Mouse (Mus musculus) ES-Bruce4 (cell line): ENCODE results near the gene Lingo2. TPM values are rescaled to one million over a fixed set of nuclear protein-coding genes. Genes with fewer than 3 reads are reported as not detected.

Experiments
- H3K27ac ChIP-seq: 2 replicates; pipeline ENCODE4 v1.5.1; 2012; ENCODE audit warnings: low read length, inconsistent platforms; ENCODE audit not compliant: insufficient read depth
- H3K27me3 ChIP-seq: 2 replicates; pipeline ENCODE4 v1.6.1; 2012; ENCODE audit warnings: mild to moderate bottlenecking, low read length, inconsistent platforms; ENCODE audit not compliant: control insufficient read depth, poor library complexity, insufficient read depth, severe bottlenecking
- H3K36me3 ChIP-seq: 2 replicates; pipeline ENCODE4 v1.6.1; 2012; ENCODE audit warnings: inconsistent platforms, mild to moderate bottlenecking, low read length, moderate library complexity; ENCODE audit not compliant: control insufficient read depth, poor library complexity, insufficient read depth, severe bottlenecking
- H3K4me1 ChIP-seq: one replicate; pipeline ENCODE4 v1.8.1; 2011; ENCODE audit warnings: low read length; ENCODE audit not compliant: control insufficient read depth, insufficient read depth
- H3K4me3 ChIP-seq: 2 replicates; pipeline ENCODE4 v1.5.1; 2011; ENCODE audit warnings: low read depth, mild to moderate bottlenecking, low read length
- H3K9ac ChIP-seq: 2 replicates; pipeline ENCODE4 v1.6.1; 2012; ENCODE audit warnings: low read depth, mild to moderate bottlenecking, inconsistent platforms; ENCODE audit not compliant: poor library complexity, severe bottlenecking
- H3K9me3 ChIP-seq: replicated peaks from 2 replicates; pipeline ENCODE4 v1.6.1; 2012; ENCODE audit warnings: mild to moderate bottlenecking, low read length, inconsistent platforms; ENCODE audit not compliant: control insufficient read depth, poor library complexity, insufficient read depth, severe bottlenecking
- CTCF ChIP-seq: IDR thresholded peaks from one replicate; pipeline ENCODE4 v1.8.1; 2011; ENCODE audit warnings: low read depth, low read length
- EP300 ChIP-seq: IDR thresholded peaks from 2 replicates; pipeline ENCODE4 v1.6.1; 2011; ENCODE audit warnings: low read depth, low read length; ENCODE audit not compliant: insufficient read depth
- POLR2A ChIP-seq: IDR thresholded peaks from one replicate; pipeline ENCODE4 v1.8.1; 2011; ENCODE audit warnings: low read length; ENCODE audit not compliant: insufficient read depth
- polyA plus RNA-seq: library from polyadenylated mRNA; stranded (reverse); fragments of >200 nt; gene quantifications from 2 replicates; pipeline ENCODE4 v1.2.4, GENCODE M21; 2011; ENCODE audit warnings: low read depth; ENCODE audit not compliant: missing spikeins, insufficient read depth, insufficient read length

The Lingo2 gene
- polyA plus RNA-seq, 1 experiment, result not detected

DNA sequence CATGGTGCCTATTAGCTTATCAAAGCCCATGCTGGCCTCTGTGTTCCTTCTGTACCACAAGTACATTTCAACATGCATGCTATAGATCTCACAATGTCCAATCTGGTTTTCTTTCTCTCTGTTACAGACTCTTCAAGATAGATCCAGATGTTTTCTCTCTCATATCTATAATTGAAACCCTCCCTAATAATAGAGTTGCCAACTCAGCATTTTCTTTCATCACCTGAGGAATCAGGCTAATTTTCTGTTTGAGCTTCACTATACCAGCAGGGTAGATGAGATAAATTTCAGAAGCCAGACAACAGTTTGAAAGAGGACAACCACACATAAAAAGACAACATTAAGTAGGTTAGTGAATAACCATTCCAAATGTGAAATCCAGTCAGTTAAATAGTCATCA is 303.8 kb downstream of the Lingo2 start:
- H3K4me3 ChIP-seq, result no peak overlapping the region
- H3K9me3 ChIP-seq, result no peaks in the 10 kb centered on the region
- TF ChIP-seq POLR2A (no peak), CTCF (no peak), EP300 (no peak)
- H3K4me1 ChIP-seq, result no peaks in the 10 kb centered on the region
- no peaks in the 10 kb centered on the region for H3K36me3 ChIP-seq
- no peak overlapping the region for H3K9ac ChIP-seq
- H3K27me3 ChIP-seq, result no peaks in the 10 kb centered on the region
- H3K27ac ChIP-seq, result no peak overlapping the region

GRCm38 (mm10) chr4:36635666-36636065 is 315.9 kb downstream of the Lingo2 start:
- Histone ChIP-seq H3K4me1 (no peaks in the 10 kb centered on the region), H3K4me3 (no peak overlapping the region), H3K9ac (no peak overlapping the region), H3K27me3 (no peaks in the 10 kb centered on the region), H3K9me3 (no peaks in the 10 kb centered on the region), H3K36me3 (no peaks in the 10 kb centered on the region), H3K27ac (no peak overlapping the region)
- TF ChIP-seq CTCF (no peak), EP300 (no peak), POLR2A (no peak)

DNA sequence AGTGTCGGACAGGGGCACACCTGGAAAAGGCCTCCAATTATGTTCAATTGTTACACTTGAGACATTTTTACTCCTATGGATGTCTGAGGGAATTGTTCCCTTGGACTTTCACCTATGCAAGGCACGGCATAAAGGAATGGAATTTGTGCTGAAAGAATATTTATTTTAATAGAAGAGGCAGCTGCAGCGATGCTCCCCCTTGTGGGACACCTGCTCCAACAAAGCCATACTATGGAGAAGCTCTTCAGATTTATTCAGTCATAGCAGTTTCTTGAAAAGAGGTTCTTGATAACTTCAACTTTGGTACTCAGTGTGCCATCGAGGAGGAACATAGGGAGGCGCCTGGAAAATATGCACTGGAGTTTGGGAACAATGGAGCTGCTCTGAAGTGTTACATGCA is 374.7 kb downstream of the Lingo2 start:
- H3K9me3 ChIP-seq, result no peaks in the 10 kb centered on the region
- no peaks in the 10 kb centered on the region for H3K27me3 ChIP-seq
- no peak for TF ChIP-seq EP300
- TF ChIP-seq CTCF, result no peak
- TF ChIP-seq POLR2A, result no peak
- H3K4me1 ChIP-seq, result no peaks in the 10 kb centered on the region
- no peak overlapping the region for H3K9ac ChIP-seq
- H3K36me3 ChIP-seq, result no peaks in the 10 kb centered on the region
- no peak overlapping the region for H3K27ac ChIP-seq
- no peak overlapping the region for H3K4me3 ChIP-seq

DNA sequence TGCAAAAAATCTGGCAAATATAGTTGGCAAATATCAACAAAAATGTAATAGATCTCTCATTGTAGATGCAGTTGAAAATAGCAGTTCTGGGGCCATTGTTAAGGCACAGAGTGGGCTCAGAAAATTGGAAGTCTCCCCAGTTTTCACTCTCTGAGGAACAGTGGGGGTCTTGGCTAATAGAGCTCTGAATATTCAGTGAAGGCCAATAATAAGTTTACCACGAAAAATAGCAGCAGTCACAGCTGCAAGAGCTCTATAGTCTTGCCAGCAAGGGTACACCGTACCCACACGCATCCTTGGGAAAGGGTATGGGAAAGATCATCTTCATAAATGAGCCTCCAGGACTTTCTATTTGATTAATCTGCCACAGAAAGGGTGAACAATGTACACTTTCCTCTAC is 375.3 kb downstream of the Lingo2 start:
- no peak overlapping the region for H3K9ac ChIP-seq
- H3K9me3 ChIP-seq, result no peaks in the 10 kb centered on the region
- TF ChIP-seq EP300, result no peak
- H3K4me3 ChIP-seq, result no peak overlapping the region
- no peak overlapping the region for H3K27ac ChIP-seq
- H3K27me3 ChIP-seq, result no peaks in the 10 kb centered on the region
- H3K4me1 ChIP-seq, result no peaks in the 10 kb centered on the region
- H3K36me3 ChIP-seq, result no peaks in the 10 kb centered on the region

DNA sequence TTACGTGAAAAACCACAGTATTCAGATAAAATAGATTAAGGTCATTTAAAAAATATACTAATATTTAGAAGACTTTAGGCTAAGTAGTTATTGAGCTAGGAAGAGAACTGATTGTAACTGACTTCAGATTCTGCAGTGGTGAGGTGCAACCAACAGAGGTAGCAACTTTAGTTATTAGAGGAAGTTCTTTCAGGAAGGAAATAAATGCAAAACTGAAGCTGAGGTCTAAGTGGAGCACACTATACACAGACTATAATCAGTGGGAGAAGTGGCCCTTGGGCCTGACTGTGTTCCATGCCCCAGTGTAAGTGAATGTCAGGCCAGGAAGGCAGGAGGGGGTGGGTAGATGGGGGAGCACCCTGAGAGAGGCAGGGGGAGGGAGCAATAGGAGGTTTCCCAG is 385.0 kb downstream of the Lingo2 start:
- H3K9ac ChIP-seq, result no peak overlapping the region
- no peaks in the 10 kb centered on the region for H3K27me3 ChIP-seq
- no peak overlapping the region for H3K4me3 ChIP-seq
- no peaks in the 10 kb centered on the region for H3K4me1 ChIP-seq
- H3K27ac ChIP-seq, result no peak overlapping the region
- TF ChIP-seq EP300 (no peak), POLR2A (no peak), CTCF (no peak)
- no peaks in the 10 kb centered on the region for H3K9me3 ChIP-seq
- no peaks in the 10 kb centered on the region for H3K36me3 ChIP-seq

DNA sequence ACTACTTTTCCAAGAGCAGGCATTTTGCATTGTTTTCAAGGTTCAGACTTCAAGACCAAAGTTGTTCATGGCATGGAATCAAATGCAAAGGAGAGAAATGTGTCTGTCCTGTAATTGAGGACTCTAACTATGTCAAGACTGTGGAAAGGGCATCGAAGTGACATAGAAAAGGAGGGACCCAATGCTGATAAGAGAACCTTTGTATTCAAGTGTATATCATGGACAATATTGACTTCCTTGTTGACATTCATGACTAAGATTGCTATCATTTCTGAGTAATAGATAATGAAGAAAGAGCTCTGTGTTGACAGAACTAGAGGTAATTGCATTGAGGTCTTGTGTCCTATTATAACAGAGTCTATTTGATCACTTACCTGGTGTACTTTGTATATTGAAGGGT is 390.6 kb downstream of the Lingo2 start:
- Histone ChIP-seq H3K9ac (no peak overlapping the region), H3K27me3 (no peaks in the 10 kb centered on the region), H3K4me3 (no peak overlapping the region), H3K27ac (no peak overlapping the region), H3K36me3 (no peaks in the 10 kb centered on the region), H3K9me3 (no peaks in the 10 kb centered on the region), H3K4me1 (no peaks in the 10 kb centered on the region)
- no peak for TF ChIP-seq CTCF
- no peak for TF ChIP-seq POLR2A
- no peak for TF ChIP-seq EP300
